Mouse (Mus musculus) hindbrain, embryonic 13.5 days (tissue): ENCODE measurements around the gene Ptprn2. TPM values are rescaled to one million over a fixed set of nuclear protein-coding genes. Genes with fewer than 3 reads are reported as not detected.

Source experiments
- ATAC-seq: fragments of 200-750 bp; cut with Nextera tagmentation; 2 replicates; pipeline ENCODE4 v1.8.0; 2017; ENCODE audit warnings: moderate TSS enrichment; ENCODE audit not compliant: low FRiP score
- H3K27ac ChIP-seq: fragments of 300-500 bp; sonication (generic); 2 replicates; pipeline ENCODE4 v1.5.1; 2015; ENCODE audit warnings: inconsistent platforms, mild to moderate bottlenecking, moderate library complexity
- H3K27me3 ChIP-seq: fragments of 300-500 bp; sonication (generic); 2 replicates; pipeline ENCODE4 v1.6.1; 2015; ENCODE audit warnings: mild to moderate bottlenecking, inconsistent platforms
- H3K36me3 ChIP-seq: fragments of 300-500 bp; sonication (generic); 2 replicates; pipeline ENCODE4 v1.6.1; 2015; ENCODE audit warnings: mild to moderate bottlenecking, inconsistent platforms
- H3K4me1 ChIP-seq: fragments of 300-500 bp; sonication (generic); replicated peaks from 2 replicates; pipeline ENCODE4 v1.6.1; 2015; ENCODE audit warnings: inconsistent platforms
- H3K4me2 ChIP-seq: fragments of 300-500 bp; sonication (generic); 2 replicates; pipeline ENCODE4 v1.6.1; 2015; ENCODE audit warnings: inconsistent platforms, mild to moderate bottlenecking, moderate library complexity
- H3K4me3 ChIP-seq: fragments of 300-500 bp; sonication (generic); 2 replicates; pipeline ENCODE4 v1.5.1; 2015; ENCODE audit warnings: mild to moderate bottlenecking, inconsistent platforms
- H3K9ac ChIP-seq: fragments of 300-500 bp; sonication (generic); 2 replicates; pipeline ENCODE4 v1.6.1; 2015; ENCODE audit warnings: mild to moderate bottlenecking, inconsistent platforms
- H3K9me3 ChIP-seq: fragments of 300-500 bp; sonication (generic); 2 replicates; pipeline ENCODE4 v1.6.1; 2016; ENCODE audit warnings: inconsistent platforms
- WGBS: fragments of 180-500 bp; shearing (Covaris S2); methylation state at CpG from one replicate; pipeline ENCODE4 v1.1.7; 2015; 5-methylcytosine and 5-hydroxymethylcytosine counted together
- polyA plus RNA-seq: library from polyadenylated mRNA; unstranded; fragments of >200 nt; fragmentation: Nextera tagmentation; extraction: Ambion mirVana; gene quantifications from 2 replicates; pipeline ENCODE4 v1.2.1, GENCODE M21; 2015

Ptprn2 gene
- polyA plus RNA-seq, 1 experiment from 2014 or later, result 10.3 TPM

- Histone ChIP-seq H3K27me3 (no peaks in the 10 kb centered on the region), H3K4me2 (no peak overlapping the region), H3K4me1 (peaks cover 29% of the 10 kb centered on the region), H3K9ac (no peak overlapping the region), H3K36me3 (peaks cover 11% of the 10 kb centered on the region; the same call in 1 of the 2 replicates), H3K4me3 (no peak overlapping the region), H3K27ac (peak overlapping the region; percentile 32; the same call in 1 of the 2 replicates), H3K9me3 (no peaks in the 10 kb centered on the region)
- WGBS, result 69% methylated on average over 2 of the region's 2 CpGs
- ATAC-seq, result no peak
Measured at GRCm38 (mm10) chr12:117262003-117262402, 776.5 kb downstream of the Ptprn2 start.

GRCm38 (mm10) chr12:117263081-117263480, 777.6 kb downstream of the Ptprn2 start:
- Histone ChIP-seq H3K9me3 (no peaks in the 10 kb centered on the region), H3K36me3 (peaks cover 11% of the 10 kb centered on the region; the same call in 1 of the 2 replicates), H3K9ac (no peak overlapping the region), H3K27ac (no peak overlapping the region), H3K4me1 (peaks cover 18% of the 10 kb centered on the region), H3K4me3 (no peak overlapping the region), H3K4me2 (no peak overlapping the region), H3K27me3 (no peaks in the 10 kb centered on the region)
- WGBS, result 80% methylated on average over 2 of the region's 2 CpGs
- ATAC-seq, result no peak

DNA sequence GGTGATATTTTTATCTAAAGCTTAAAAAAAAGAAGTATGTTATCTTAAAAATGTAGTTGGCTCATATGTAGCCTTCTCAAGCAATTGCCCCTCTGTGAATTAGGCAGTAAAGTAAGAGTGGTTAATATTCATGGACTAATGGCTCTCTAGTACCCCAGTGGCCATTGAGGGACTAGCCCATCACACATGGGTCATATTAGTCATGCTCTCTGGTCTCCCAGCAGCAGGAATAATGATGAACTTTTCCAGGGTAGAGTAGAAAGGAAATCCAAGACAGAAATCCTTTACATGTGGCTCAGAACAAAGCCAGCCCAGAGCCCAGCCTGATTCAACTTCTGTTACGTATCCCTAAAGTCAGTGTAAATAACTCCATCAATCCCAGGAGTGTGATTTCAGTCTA, 779.7 kb downstream of the Ptprn2 start:
- 58% methylated on average over 1 of the region's 1 CpGs for WGBS
- 0 out of 2 replicates have a peak overlapping the region, but pooled peaks have one; percentile 50 for H3K27ac ChIP-seq
- peaks cover 33% of the 10 kb centered on the region for H3K4me1 ChIP-seq

GRCm38 (mm10) chr12:117268543-117269172, 783.1 kb downstream of the Ptprn2 start:
- 80% methylated on average over 7 of the region's 7 CpGs for WGBS
- Histone ChIP-seq H3K36me3 (peaks cover 16% of the 10 kb centered on the region; the same call in 1 of the 2 replicates), H3K27me3 (no peaks in the 10 kb centered on the region), H3K27ac (peak overlapping the region; percentile 66), H3K9ac (no peak overlapping the region), H3K4me1 (peaks cover 49% of the 10 kb centered on the region), H3K9me3 (no peaks in the 10 kb centered on the region), H3K4me3 (no peak overlapping the region), H3K4me2 (no peak overlapping the region)
- ATAC-seq, result no peak

More for the DNA sequence above, 779.7 kb downstream of the Ptprn2 start:
- Histone ChIP-seq H3K27me3 (no peaks in the 10 kb centered on the region), H3K9me3 (no peaks in the 10 kb centered on the region), H3K9ac (no peak overlapping the region), H3K36me3 (peaks cover 14% of the 10 kb centered on the region), H3K4me3 (no peak overlapping the region), H3K4me2 (no peak overlapping the region)
- ATAC-seq, result no peak

- H3K9me3 ChIP-seq, result no peaks in the 10 kb centered on the region
- WGBS, result 43% methylated on average over 4 of the region's 4 CpGs
- no peak overlapping the region for H3K4me3 ChIP-seq
- ATAC-seq, result peak; percentile 22; the same call in 1 of the 2 replicates
- H3K9ac ChIP-seq, result no peak overlapping the region
- H3K4me1 ChIP-seq, result peaks cover 56% of the 10 kb centered on the region
- H3K4me2 ChIP-seq, result no peak overlapping the region
- no peaks in the 10 kb centered on the region for H3K27me3 ChIP-seq
- peaks cover 16% of the 10 kb centered on the region; the same call in 1 of the 2 replicates for H3K36me3 ChIP-seq
- H3K27ac ChIP-seq, result peak overlapping the region; percentile 66
Measured at GRCm38 (mm10) chr12:117269310-117269709, 783.8 kb downstream of the Ptprn2 start.

DNA sequence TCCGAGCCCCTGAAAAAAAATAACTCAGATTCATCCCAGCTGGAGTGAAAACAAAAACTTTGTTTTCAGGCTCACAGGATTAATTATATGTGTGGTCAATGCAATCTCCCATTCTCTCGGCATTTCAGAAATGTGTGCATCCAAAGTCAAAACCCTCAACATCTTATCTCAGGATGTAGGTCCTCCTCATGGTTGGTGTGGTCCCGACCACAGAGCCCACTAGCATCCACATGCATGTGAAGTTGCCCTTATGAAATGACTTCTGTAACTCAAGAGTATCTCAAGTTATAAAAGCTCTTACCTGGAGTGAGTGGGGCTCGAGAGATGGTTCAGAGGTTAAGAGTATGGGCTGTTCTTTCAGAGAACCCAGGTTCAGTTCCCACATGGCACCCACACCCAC, 784.7 kb downstream of the Ptprn2 start:
- Histone ChIP-seq H3K4me1 (peaks cover 61% of the 10 kb centered on the region), H3K9me3 (no peaks in the 10 kb centered on the region), H3K27ac (peak overlapping the region; percentile 66), H3K36me3 (peaks cover 22% of the 10 kb centered on the region), H3K4me3 (no peak overlapping the region), H3K27me3 (no peaks in the 10 kb centered on the region), H3K4me2 (no peak overlapping the region), H3K9ac (no peak overlapping the region)
- ATAC-seq, result no peak
- 90% methylated on average over 4 of the region's 4 CpGs for WGBS

- Histone ChIP-seq H3K9me3 (no peaks in the 10 kb centered on the region), H3K27ac (peak overlapping the region; percentile 88), H3K4me1 (peaks cover 57% of the 10 kb centered on the region), H3K36me3 (peaks cover 42% of the 10 kb centered on the region), H3K4me2 (no peak overlapping the region), H3K9ac (peak overlapping the region; percentile 9; the same call in 1 of the 2 replicates), H3K4me3 (no peak overlapping the region), H3K27me3 (no peaks in the 10 kb centered on the region)
- 18% methylated on average over 4 of the region's 4 CpGs for WGBS
- ATAC-seq, result peak; percentile 38; the same call in 1 of the 2 replicates
Measured at GRCm38 (mm10) chr12:117273166-117273565, 787.6 kb downstream of the Ptprn2 start.

DNA sequence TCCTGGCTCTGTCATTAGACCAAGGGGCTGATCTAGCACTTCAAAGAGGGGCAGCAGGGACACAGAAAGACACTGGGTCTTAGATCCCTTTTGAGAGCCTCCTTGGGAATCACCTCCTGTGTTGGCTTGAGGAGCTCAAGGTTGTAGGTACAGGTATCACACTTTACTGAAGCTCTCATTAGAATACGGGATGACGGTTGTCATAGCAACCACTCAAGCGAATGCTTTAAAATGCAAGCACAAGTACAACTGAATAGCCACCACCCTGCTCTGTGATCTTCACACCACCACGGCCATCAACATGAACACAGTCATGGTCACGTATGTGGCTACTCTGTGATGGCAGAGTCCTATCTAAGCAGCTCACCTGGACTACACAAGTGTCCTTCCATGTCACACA, 789.1 kb downstream of the Ptprn2 start:
- no peaks in the 10 kb centered on the region for H3K27me3 ChIP-seq
- 73% methylated on average over 5 of the region's 5 CpGs for WGBS
- no peak for ATAC-seq
- H3K9me3 ChIP-seq, result no peaks in the 10 kb centered on the region
- peaks cover 42% of the 10 kb centered on the region for H3K36me3 ChIP-seq
- peaks cover 46% of the 10 kb centered on the region for H3K4me1 ChIP-seq
- no peak overlapping the region for H3K9ac ChIP-seq
- H3K27ac ChIP-seq, result 0 out of 2 replicates have a peak overlapping the region, but pooled peaks have one; percentile 10
- no peak overlapping the region for H3K4me2 ChIP-seq
- H3K4me3 ChIP-seq, result no peak overlapping the region

DNA sequence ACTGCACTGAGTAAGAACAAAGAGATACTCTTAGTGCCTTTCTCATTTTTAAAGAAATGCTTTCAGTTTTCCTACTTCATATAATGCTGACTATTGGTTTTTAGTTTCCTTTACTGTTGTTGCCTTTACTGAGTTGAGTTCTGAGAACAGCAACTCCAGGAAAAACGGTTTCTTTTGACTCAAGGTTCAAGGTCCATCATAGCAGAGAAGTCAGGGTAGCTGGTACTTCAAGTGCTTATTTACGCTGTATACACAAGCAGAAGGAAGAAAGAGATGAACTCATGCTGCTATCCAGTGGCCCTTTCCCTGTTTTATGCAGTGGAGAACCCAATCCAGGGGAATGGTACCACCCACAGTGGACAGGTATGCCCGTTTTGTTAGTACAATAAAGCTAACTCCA, 795.3 kb downstream of the Ptprn2 start:
- WGBS, result 92% methylated on average over 3 of the region's 3 CpGs
- peaks cover 20% of the 10 kb centered on the region for H3K36me3 ChIP-seq

DNA sequence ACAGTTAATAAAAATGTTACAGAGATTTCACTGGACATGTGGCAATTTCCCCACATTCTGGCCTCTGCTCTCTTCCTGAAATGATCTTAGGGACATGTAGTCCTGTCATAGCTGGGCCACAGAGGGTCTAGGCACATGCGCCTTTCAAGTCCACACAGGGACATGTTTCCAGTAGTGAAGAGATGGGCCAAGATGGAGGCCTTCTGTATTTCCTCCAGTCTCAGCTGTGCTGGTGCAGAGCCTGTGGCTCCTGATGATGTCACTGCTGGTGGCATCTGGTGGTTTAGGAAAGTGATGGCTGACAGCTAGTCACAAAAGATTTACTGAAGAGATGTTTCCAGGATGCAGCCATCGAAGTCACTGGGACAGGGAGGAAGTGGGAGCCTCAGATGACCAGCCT, 797.1 kb downstream of the Ptprn2 start:
- H3K36me3 ChIP-seq, result peaks cover 7% of the 10 kb centered on the region
- H3K4me1 ChIP-seq, result peaks cover 3% of the 10 kb centered on the region; the same call in 1 of the 2 replicates
- 78% methylated on average over 2 of the region's 2 CpGs for WGBS
- no peak overlapping the region for H3K4me3 ChIP-seq
- no peak overlapping the region for H3K4me2 ChIP-seq
- H3K9me3 ChIP-seq, result no peaks in the 10 kb centered on the region
- no peak for ATAC-seq
- no peak overlapping the region for H3K9ac ChIP-seq
- H3K27me3 ChIP-seq, result no peaks in the 10 kb centered on the region
- H3K27ac ChIP-seq, result 0 out of 2 replicates have a peak overlapping the region, but pooled peaks have one; percentile 9

More for the DNA sequence above, 795.3 kb downstream of the Ptprn2 start:
- H3K4me3 ChIP-seq, result no peak overlapping the region
- peaks cover 3% of the 10 kb centered on the region; the same call in 1 of the 2 replicates for H3K4me1 ChIP-seq
- H3K9ac ChIP-seq, result no peak overlapping the region
- ATAC-seq, result no peak
- no peaks in the 10 kb centered on the region for H3K9me3 ChIP-seq
- no peak overlapping the region for H3K4me2 ChIP-seq
- no peaks in the 10 kb centered on the region for H3K27me3 ChIP-seq
- H3K27ac ChIP-seq, result no peak overlapping the region

GRCm38 (mm10) chr12:117287456-117287855, 801.9 kb downstream of the Ptprn2 start:
- Histone ChIP-seq H3K27ac (0 out of 2 replicates have a peak overlapping the region, but pooled peaks have one; percentile 32), H3K9ac (no peak overlapping the region), H3K4me3 (no peak overlapping the region), H3K27me3 (no peaks in the 10 kb centered on the region), H3K4me1 (no peaks in the 10 kb centered on the region), H3K4me2 (no peak overlapping the region), H3K36me3 (0 out of 2 replicates have a peak, but pooled peaks cover 3% of the 10 kb centered on the region), H3K9me3 (no peaks in the 10 kb centered on the region)
- no peak for ATAC-seq
- 70% methylated on average over 2 of the region's 2 CpGs for WGBS

DNA sequence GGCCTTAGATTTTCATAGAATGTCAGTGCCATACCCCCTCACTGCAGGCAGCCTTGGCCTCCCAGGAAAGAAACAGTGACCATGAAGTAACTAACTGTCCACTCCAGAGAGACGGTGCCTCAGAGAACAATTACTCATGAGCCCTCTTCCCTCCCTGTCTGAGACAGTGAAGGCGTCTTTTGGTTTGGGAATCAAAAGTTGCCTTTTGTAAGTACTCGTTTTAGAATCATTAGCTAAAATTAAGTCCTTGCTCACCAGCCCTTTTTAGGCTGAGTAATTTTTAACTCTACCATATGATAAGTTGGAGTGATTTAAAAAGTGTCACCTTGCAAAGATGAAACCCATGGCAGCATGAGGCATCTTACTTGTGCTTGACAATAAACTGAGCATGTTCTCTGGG, 806.4 kb downstream of the Ptprn2 start:
- no peak overlapping the region for H3K4me2 ChIP-seq
- H3K9ac ChIP-seq, result no peak overlapping the region
- no peaks in the 10 kb centered on the region for H3K9me3 ChIP-seq
- H3K27me3 ChIP-seq, result no peaks in the 10 kb centered on the region
- no peaks in the 10 kb centered on the region for H3K4me1 ChIP-seq
- H3K36me3 ChIP-seq, result no peaks in the 10 kb centered on the region
- no peak for ATAC-seq
- WGBS, result 62% methylated on average over 3 of the region's 3 CpGs
- no peak overlapping the region for H3K27ac ChIP-seq
- no peak overlapping the region for H3K4me3 ChIP-seq

DNA sequence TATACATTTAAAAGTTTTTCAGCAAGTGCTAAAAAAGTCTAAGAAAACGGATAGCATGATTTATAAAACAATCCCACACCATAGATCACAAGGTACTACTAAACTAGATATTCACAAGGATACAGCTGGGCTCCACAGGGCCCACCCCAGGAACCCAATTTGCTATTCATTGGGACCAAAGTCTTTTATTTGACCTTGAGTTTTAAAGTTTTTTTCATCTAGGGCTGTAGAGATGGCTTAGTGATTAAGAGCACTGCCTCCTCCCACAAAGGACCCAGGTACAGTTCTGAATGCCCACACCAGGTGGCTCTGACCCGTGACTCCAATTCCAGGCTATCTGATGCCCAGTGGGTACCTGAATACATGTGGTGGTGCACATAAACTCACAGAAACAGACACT, 811.3 kb downstream of the Ptprn2 start:
- no peak overlapping the region for H3K9ac ChIP-seq
- 72% methylated on average over 2 of the region's 2 CpGs for WGBS

More for the DNA sequence above, 811.3 kb downstream of the Ptprn2 start:
- Histone ChIP-seq H3K9me3 (no peaks in the 10 kb centered on the region), H3K27me3 (no peaks in the 10 kb centered on the region), H3K27ac (no peak overlapping the region), H3K4me2 (no peak overlapping the region), H3K36me3 (no peaks in the 10 kb centered on the region), H3K4me1 (no peaks in the 10 kb centered on the region), H3K4me3 (no peak overlapping the region)
- no peak for ATAC-seq
